Mouse (Mus musculus) frontal cortex, adult (tissue): ENCODE results near the gene Myh2.

Experiments
- ATAC-seq: cut with Nextera tagmentation; 2 replicates; pipeline ENCODE4 v1.9.2; 2017; ENCODE audit warnings: mild to moderate bottlenecking, moderate library complexity, mixed read lengths; ENCODE audit not compliant: low TSS enrichment

The Myh2 gene

GRCm38 (mm10) chr11:67237481-67238079 is 66.8 kb downstream of the Myh2 start, which contains the start of gene Myh4:
Myh4 (plus strand) TSS chr11:67238029.
- ATAC-seq, result 0 out of 2 replicates have a peak, but pooled peaks have one; percentile 17

DNA sequence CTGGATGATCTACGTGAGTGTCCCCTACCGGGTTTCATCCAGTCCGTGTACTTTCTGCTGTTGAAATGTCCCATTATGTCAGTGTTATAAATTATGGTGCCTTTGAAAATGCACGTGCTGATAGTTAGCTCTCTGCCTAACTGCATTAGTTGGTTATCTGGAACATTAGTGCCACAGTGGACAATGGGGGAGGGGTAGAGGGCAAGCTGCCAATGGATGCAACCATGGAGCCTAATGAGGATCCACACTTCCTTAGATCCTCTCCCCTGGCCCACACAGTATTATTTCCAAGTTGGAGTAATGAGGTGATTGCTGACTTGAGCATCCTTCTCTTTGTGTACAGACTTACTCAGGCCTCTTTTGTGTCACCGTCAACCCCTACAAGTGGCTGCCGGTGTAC is 70.2 kb downstream of the Myh2 start:
- no peak for ATAC-seq
